Mouse (Mus musculus): Measurements from ENCODE around the gene Gm11096.

- no peak for TF ChIP-seq CTCF (IDR thresholded peaks at IDR 0.05; ENCODE audit: low read depth, low read length)
- no peak for TF ChIP-seq POLR2A (IDR thresholded peaks at IDR 0.05; ENCODE audit: insufficient read depth, low read length)
Measured at GRCm38 (mm10) chr17:81394124-81394523, 47.4 kb upstream of the Gm11096 start.

Measured in ES-Bruce4 (cell line).